Mouse (Mus musculus) duodenum, adult 2 months (tissue): ENCODE results near the gene Gm8978. TPM values are rescaled to one million over a fixed set of nuclear protein-coding genes. Genes with fewer than 3 reads are reported as not detected.

Experiments
- polyA plus RNA-seq: library from polyadenylated mRNA; depleted of rRNA; stranded (reverse); fragments of >200 nt; gene quantifications from 2 replicates; pipeline ENCODE4 v1.2.3, GENCODE M21; 2012; ENCODE audit warnings: low replicate concordance; rRNA removed

The Gm8978 gene
- not detected in 2 replicates for polyA plus RNA-seq

GRCm38 (mm10) chr19:33625152-33625551, at the start of gene Gm8978:
Gene Gm8978, minus strand, starts transcription at chr19:33625252.

Other genes starting within 250 kb of the Gm8978 start
- 0.64 and 0.79 TPM in 2 replicates for gene Rnls, start 233.0 kb downstream of the Gm8978 start, polyA plus RNA-seq
- gene Lipo4, start 107.5 kb downstream of the Gm8978 start, polyA plus RNA-seq, result not detected in 2 replicates
- not detected in 2 replicates for gene Lipo2, start 126.1 kb upstream of the Gm8978 start, polyA plus RNA-seq
- gene Lipo3, start 136.7 kb upstream of the Gm8978 start, polyA plus RNA-seq, result 0.85 and 1.6 TPM in 2 replicates
- not detected in 2 replicates for gene Lipo1, start 162.2 kb upstream of the Gm8978 start, polyA plus RNA-seq